Mouse (Mus musculus) liver, embryonic 14.5 days (tissue): ENCODE measurements around the gene Gon4l.

ENCODE experiments used
- CTCF ChIP-seq: IDR thresholded peaks from 2 replicates; pipeline ENCODE4 v1.5.1; 2016; ENCODE audit warnings: antibody characterized with exemption, low read depth, control low read depth
- EP300 ChIP-seq: IDR thresholded peaks from 2 replicates; pipeline ENCODE4 v1.6.1; 2016; ENCODE audit warnings: antibody characterized with exemption, low read depth

DNA sequence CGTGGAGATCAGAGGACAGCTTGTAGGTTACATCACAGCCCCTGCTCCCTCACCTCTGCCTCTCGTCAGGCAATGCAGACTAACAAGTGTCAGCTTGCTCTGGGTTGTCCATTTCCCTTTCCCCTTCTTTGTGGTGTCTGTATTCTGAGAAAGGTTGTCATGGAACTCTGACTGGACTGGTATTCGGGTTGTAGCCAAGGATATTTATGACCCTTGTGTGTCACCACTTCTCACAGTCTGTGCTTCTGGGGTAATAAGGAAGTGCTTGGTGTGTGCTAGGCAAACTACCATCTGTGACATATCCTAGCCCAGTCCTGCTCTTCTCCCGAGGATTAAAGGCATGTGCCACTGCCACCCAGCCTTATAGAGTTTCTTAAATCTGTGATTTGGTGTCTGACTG is 14.1 kb downstream of the Gon4l start:
- TF ChIP-seq CTCF (no peak), EP300 (no peak)
